ENCODE assay signal across 8 mouse cellular contexts in genomic region chr2:49452451-49453081, GRCm38 (mm10). TPM values are rescaled to one million over a fixed set of nuclear protein-coding genes. Genes with fewer than 3 reads are reported as not detected.
DNase-seq lines count a peak whose midpoint lies in the region; ATAC-seq lines count a peak whose summit lies in the region.

No protein-coding gene starts in this region.

- peak overlapping the region; percentile 63 for H3K4me2 ChIP-seq in hindbrain, embryonic 13.5 days

- WGBS in hindbrain, embryonic 13.5 days = under 1% methylated on average over 37 of the region's 37 CpGs

- ATAC-seq in hindbrain, embryonic 13.5 days (ENCODE audit: low FRiP score) = peak; percentile 52

- H3K4me3 ChIP-seq in hindbrain, embryonic 13.5 days = peak overlapping the region; percentile 80

- no peaks in the 10 kb centered on the region for H3K9me3 ChIP-seq in hindbrain, embryonic 13.5 days

- peak overlapping the region; percentile 100 for H3K27ac ChIP-seq in hindbrain, embryonic 13.5 days

- H3K36me3 ChIP-seq in hindbrain, embryonic 13.5 days = no peaks in the 10 kb centered on the region

- DNase-seq in T-cell, adult 2 months (ENCODE audit: low spot score) = peak; percentile 86
- peak; percentile 55 to 71 for DNase-seq in cerebellum, postnatal 25 days
- DNase-seq in frontal cortex, postnatal 14 days (ENCODE audit: low spot score in 2 of 2) = peak; percentile 37 to 46
- peak; percentile 38 to 45 for DNase-seq in layer of hippocampus, postnatal 36 days
- peak; percentile 91 for DNase-seq in lung, postnatal 25 days (ENCODE audit: low spot score)
- DNase-seq in retina, adult 2 months (ENCODE audit: low read depth, low spot score) = peak; percentile 50
- peak; percentile 62 for DNase-seq in thymus, postnatal 25 days

- peak overlapping the region; percentile 88 for H3K9ac ChIP-seq in hindbrain, embryonic 13.5 days

- H3K27me3 ChIP-seq in hindbrain, embryonic 13.5 days = no peaks in the 10 kb centered on the region

- peaks cover 27% of the 10 kb centered on the region for H3K4me1 ChIP-seq in hindbrain, embryonic 13.5 days (replicated peaks)

RNA-seq across cellular contexts. Expression of gene Epc2, which starts 1.3 kb away (rescaled TPM):
- polyA plus RNA-seq in hindbrain, embryonic 13.5 days (2015; fragmentation: Nextera tagmentation; extraction: Ambion mirVana) = 12.6 and 12.7 TPM in 2 replicates
- 10 to 100 TPM; 51.8 to 53.9 TPM for total RNA-seq in layer of hippocampus, postnatal 36 days (2021)

Comparison
In these comparisons a context has a peak if more than half of its experiments do, and no peak if none do; other contexts are left out.
1. Peak in every context shown above with its lines: DNase-seq, ATAC-seq, H3K4me3 ChIP-seq and H3K27ac ChIP-seq.